Mouse (Mus musculus) intestine, postnatal 0 days (tissue): Measurements from ENCODE around the gene Cldn20. TPM values are rescaled to one million over a fixed set of nuclear protein-coding genes. Genes with fewer than 3 reads are reported as not detected.

Source experiments
- ATAC-seq: fragments of 200-750 bp; cut with Nextera tagmentation; 2 replicates; pipeline ENCODE4 v1.8.0; 2017; ENCODE audit warnings: mild to moderate bottlenecking, moderate TSS enrichment, moderate library complexity
- H3K27ac ChIP-seq: fragments of 300-500 bp; sonication (generic); 2 replicates; pipeline ENCODE4 v1.5.1; 2014; ENCODE audit warnings: mild to moderate bottlenecking, low read depth, low read length, moderate library complexity
- H3K27me3 ChIP-seq: fragments of 300-500 bp; sonication (generic); replicated peaks from 2 replicates; pipeline ENCODE4 v1.6.1; 2014; ENCODE audit warnings: low read length, mixed read lengths; ENCODE audit not compliant: control insufficient read depth, insufficient read depth
- H3K36me3 ChIP-seq: fragments of 300-500 bp; sonication (generic); 2 replicates; pipeline ENCODE4 v1.6.1; 2014; ENCODE audit warnings: mild to moderate bottlenecking, moderate library complexity; ENCODE audit not compliant: control insufficient read depth, insufficient read depth
- H3K4me1 ChIP-seq: fragments of 300-500 bp; sonication (generic); replicated peaks from 2 replicates; pipeline ENCODE4 v1.6.1; 2014; ENCODE audit warnings: antibody characterized with exemption, low read length, mixed read lengths; ENCODE audit not compliant: control insufficient read depth, insufficient read depth
- H3K4me2 ChIP-seq: fragments of 300-500 bp; sonication (generic); replicated peaks from 2 replicates; pipeline ENCODE4 v1.6.1; 2014; ENCODE audit warnings: low read depth, mild to moderate bottlenecking, moderate library complexity
- H3K4me3 ChIP-seq: fragments of 300-500 bp; sonication (generic); 2 replicates; pipeline ENCODE4 v1.5.1; 2014; ENCODE audit warnings: low read depth, low read length
- H3K9ac ChIP-seq: fragments of 300-500 bp; sonication (generic); 2 replicates; pipeline ENCODE4 v1.6.1; 2014; ENCODE audit warnings: mild to moderate bottlenecking, low read depth, low read length
- H3K9me3 ChIP-seq: fragments of 300-500 bp; sonication (generic); 2 replicates; pipeline ENCODE4 v1.6.1; 2016; ENCODE audit warnings: mixed run types; ENCODE audit not compliant: control insufficient read depth
- CTCF ChIP-seq: sonication (generic); IDR thresholded peaks from 2 replicates; pipeline ENCODE4 v1.5.1; 2016; ENCODE audit warnings: low read depth, mild to moderate bottlenecking, control low read depth, antibody characterized with exemption, moderate library complexity
- WGBS: fragments of 180-500 bp; shearing (Covaris S2); extraction: QIAGEN DNeasy Blood & Tissue Kit; methylation state at CpG from one replicate; pipeline ENCODE4 v1.1.7; 2014; 5-methylcytosine and 5-hydroxymethylcytosine counted together
- polyA plus RNA-seq: library from polyadenylated mRNA; unstranded; fragments of >200 nt; fragmentation: Nextera tagmentation; extraction: Ambion mirVana; gene quantifications from 2 replicates; pipeline ENCODE4 v1.2.1, GENCODE M21; 2015

Cldn20 gene
- polyA plus RNA-seq, 1 experiment from 2014 or later, result not detected

- WGBS, result 80% methylated on average over 9 of the region's 9 CpGs
- no peaks in the 10 kb centered on the region for H3K27me3 ChIP-seq
- H3K4me3 ChIP-seq, result no peak overlapping the region
- H3K4me2 ChIP-seq, result no peak overlapping the region
- no peak overlapping the region for H3K9ac ChIP-seq
- peaks cover 17% of the 10 kb centered on the region; the same call in 1 of the 2 replicates for H3K36me3 ChIP-seq
- no peaks in the 10 kb centered on the region for H3K9me3 ChIP-seq
- H3K27ac ChIP-seq, result no peak overlapping the region
- no peak for ATAC-seq
- no peaks in the 10 kb centered on the region for H3K4me1 ChIP-seq
- no peak for TF ChIP-seq CTCF
These were observed 15.9 kb upstream of the Cldn20 start for GRCm38 (mm10) chr17:3516406-3516805.

GRCm38 (mm10) chr17:3520344-3520743 is 12.0 kb upstream of the Cldn20 start:
- Histone ChIP-seq H3K9ac (no peak overlapping the region), H3K36me3 (peaks cover 17% of the 10 kb centered on the region; the same call in 1 of the 2 replicates), H3K27me3 (no peaks in the 10 kb centered on the region), H3K4me2 (no peak overlapping the region), H3K4me3 (no peak overlapping the region), H3K27ac (no peak overlapping the region), H3K9me3 (no peaks in the 10 kb centered on the region), H3K4me1 (no peaks in the 10 kb centered on the region)
- 58% methylated on average over 5 of the region's 5 CpGs for WGBS
- TF ChIP-seq CTCF, result no peak
- ATAC-seq, result peak; percentile 78

GRCm38 (mm10) chr17:3527841-3528471 is 4.4 kb upstream of the Cldn20 start:
- 73% methylated on average over 6 of the region's 6 CpGs for WGBS
- no peak overlapping the region for H3K4me3 ChIP-seq
- peaks cover 11% of the 10 kb centered on the region; the same call in 1 of the 2 replicates for H3K36me3 ChIP-seq
- H3K9me3 ChIP-seq, result no peaks in the 10 kb centered on the region
- no peak for ATAC-seq
- H3K9ac ChIP-seq, result no peak overlapping the region
- TF ChIP-seq CTCF, result no peak
- no peaks in the 10 kb centered on the region for H3K27me3 ChIP-seq
- H3K4me1 ChIP-seq, result no peaks in the 10 kb centered on the region
- no peak overlapping the region for H3K4me2 ChIP-seq
- no peak overlapping the region for H3K27ac ChIP-seq

- H3K36me3 ChIP-seq, result peaks cover 11% of the 10 kb centered on the region; the same call in 1 of the 2 replicates
- H3K4me1 ChIP-seq, result no peaks in the 10 kb centered on the region
- no peak overlapping the region for H3K9ac ChIP-seq
- ATAC-seq, result no peak
- no peak overlapping the region for H3K4me3 ChIP-seq
- no peak for TF ChIP-seq CTCF
- no peak overlapping the region for H3K4me2 ChIP-seq
- no peak overlapping the region for H3K27ac ChIP-seq
- WGBS, result 66% methylated on average over 3 of the region's 3 CpGs
- no peaks in the 10 kb centered on the region for H3K9me3 ChIP-seq
- no peaks in the 10 kb centered on the region for H3K27me3 ChIP-seq
These were observed 2.8 kb upstream of the Cldn20 start for GRCm38 (mm10) chr17:3529523-3529922.

- H3K27me3 ChIP-seq, result no peaks in the 10 kb centered on the region
- H3K27ac ChIP-seq, result no peak overlapping the region
- WGBS, result 83% methylated on average over 7 of the region's 7 CpGs
- no peak overlapping the region for H3K4me3 ChIP-seq
- ATAC-seq, result no peak
- H3K4me2 ChIP-seq, result no peak overlapping the region
- no peaks in the 10 kb centered on the region for H3K4me1 ChIP-seq
- H3K9ac ChIP-seq, result no peak overlapping the region
- no peak for TF ChIP-seq CTCF
- no peaks in the 10 kb centered on the region for H3K9me3 ChIP-seq
- peaks cover 12% of the 10 kb centered on the region; the same call in 1 of the 2 replicates for H3K36me3 ChIP-seq
These were observed 1.8 kb upstream of the Cldn20 start for GRCm38 (mm10) chr17:3530549-3530948.

GRCm38 (mm10) chr17:3531641-3532040 is 713 bp upstream of the Cldn20 start:
- ATAC-seq, result no peak
- no peaks in the 10 kb centered on the region for H3K9me3 ChIP-seq
- TF ChIP-seq CTCF, result no peak
- H3K27ac ChIP-seq, result no peak overlapping the region
- no peaks in the 10 kb centered on the region for H3K4me1 ChIP-seq
- peaks cover 15% of the 10 kb centered on the region; the same call in 1 of the 2 replicates for H3K36me3 ChIP-seq
- H3K4me2 ChIP-seq, result no peak overlapping the region
- 81% methylated on average over 1 of the region's 1 CpGs for WGBS
- no peak overlapping the region for H3K9ac ChIP-seq
- H3K27me3 ChIP-seq, result no peaks in the 10 kb centered on the region
- no peak overlapping the region for H3K4me3 ChIP-seq
